Mouse (Mus musculus): ENCODE measurements at regions not wholly inside any gene's neighbourhood (a gene's known extent, or its start where the extent isn't known, plus 50 kb on each side); places are given as distances from the start of the nearest gene placed in this dataset.

- TF ChIP-seq POLR2A (IDR thresholded peaks at IDR 0.05; ENCODE audit: low read depth, low read length) = no peak
- no peak for TF ChIP-seq CTCF (IDR thresholded peaks at IDR 0.05; ENCODE audit: extremely low read depth, insufficient read length, insufficient replicate concordance, low read depth, low read length)
Observed at GRCm38 (mm10) chr4:89440821-89441220, 130.0 kb upstream of the Cdkn2b start.

Data from small intestine, adult 2 months (tissue).